Mouse (Mus musculus) megakaryocyte, adult 5-6 weeks (primary cell): Measurements from ENCODE around the gene Knstrn. TPM values are rescaled to one million over a fixed set of nuclear protein-coding genes. Genes with fewer than 3 reads are reported as not detected.
A peak's percentile ranks its signal among the peaks of the same experiment; 100 is the strongest.

Experiments
- ATAC-seq: 2 replicates; pipeline ENCODE4 v1.8.0; 2016; ENCODE audit warnings: mild to moderate bottlenecking, inconsistent platforms; ENCODE audit not compliant: poor library complexity, severe bottlenecking
- total RNA-seq, 2 experiments: library from RNA; stranded (forward) in 1 of 2; stranded (reverse) in 1 of 2; fragments of 153-499, 151-499 nt in 1 of 2; fragments of 221-1000, 200-1000 nt in 1 of 2; gene quantifications; 2 replicates each; pipeline versions ENCODE4 v1.2.3 to v1.2.4; 2015 to 2017

Knstrn gene
- total RNA-seq (2015) (58.8 and 59.7 TPM in 2 replicates), total RNA-seq (2017) (182 and 217 TPM in 2 replicates)

DNA sequence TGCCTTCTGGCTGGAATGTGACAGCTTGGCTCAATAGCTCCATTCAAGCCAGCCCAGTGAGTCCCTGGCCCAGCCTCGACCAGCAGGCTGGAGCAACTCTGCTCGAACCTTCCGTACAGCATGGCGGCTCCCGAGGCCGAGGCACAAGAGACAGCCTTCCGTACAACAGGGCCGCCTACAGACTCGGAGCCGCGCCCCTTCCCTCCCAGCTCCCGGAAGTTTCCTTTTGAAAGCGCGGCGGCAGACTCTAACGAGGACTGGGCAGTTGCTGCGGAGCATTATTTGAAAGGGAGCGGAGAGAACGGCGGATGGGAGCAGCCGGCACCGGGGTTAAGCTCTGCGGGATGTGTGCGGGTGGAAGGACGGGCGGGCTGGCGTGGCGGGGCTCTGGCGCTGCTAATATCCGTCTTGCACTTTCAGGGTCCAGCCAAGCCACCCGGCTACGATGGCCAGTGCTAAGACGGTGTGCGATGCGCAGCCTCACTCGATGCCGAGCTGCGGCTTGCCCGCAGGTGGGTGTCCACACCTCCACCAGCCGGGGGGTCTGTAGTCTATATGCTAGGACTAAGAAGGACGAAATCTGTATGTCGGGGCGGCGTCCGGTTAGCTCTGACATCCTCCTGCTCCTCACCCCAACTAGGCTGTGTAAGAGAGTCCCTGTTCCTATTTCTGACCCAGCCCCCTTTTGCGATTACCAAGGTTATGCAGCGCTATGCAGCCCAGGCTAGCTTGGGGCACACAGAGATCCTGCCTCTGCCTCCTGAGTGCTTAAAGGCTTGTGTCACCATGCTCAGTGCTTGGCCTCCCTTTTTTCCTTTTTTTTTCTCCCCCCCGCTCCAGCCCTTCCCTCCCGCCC, at the start of gene Knstrn:
TSS of gene Knstrn (plus strand) at position 23 of the 856 bp plus-strand sequence.
- ATAC-seq: peak; percentile 99

DNA sequence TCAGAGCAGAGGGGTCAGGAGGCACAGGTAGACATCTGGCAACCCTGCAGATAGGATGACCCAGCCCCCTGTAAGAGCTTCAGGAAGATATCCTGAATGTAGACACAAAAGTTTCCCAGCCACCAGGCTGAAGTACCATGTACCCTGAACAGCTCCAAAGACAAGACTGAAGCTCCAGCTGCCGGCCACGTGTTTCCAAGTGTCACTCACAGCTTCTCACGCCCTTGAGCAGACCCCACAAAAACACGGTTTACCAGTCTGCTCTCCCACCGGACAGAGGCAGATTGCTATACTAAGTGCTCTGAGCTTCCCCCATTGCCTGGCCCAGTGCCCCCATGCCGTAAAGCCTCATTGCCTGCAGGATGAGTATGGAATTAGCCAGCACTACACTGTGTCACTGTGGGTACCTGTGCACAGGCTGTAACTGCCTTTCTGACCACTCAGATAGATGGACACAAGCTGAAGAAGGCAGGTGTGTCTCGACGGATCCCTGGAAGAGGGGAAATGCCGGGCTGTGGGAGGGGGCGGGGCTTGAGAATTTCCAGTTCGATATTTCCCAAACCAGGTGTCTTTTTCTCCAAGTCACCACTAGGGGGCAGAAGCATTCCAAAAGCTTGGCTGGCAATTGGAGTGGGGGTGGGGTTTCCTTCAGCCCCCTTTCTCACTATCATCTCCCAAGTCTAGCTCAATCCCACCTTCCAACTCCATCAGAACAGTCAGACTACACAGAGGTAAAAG, 49.5 kb upstream of the Knstrn start:
- no peak for ATAC-seq

DNA sequence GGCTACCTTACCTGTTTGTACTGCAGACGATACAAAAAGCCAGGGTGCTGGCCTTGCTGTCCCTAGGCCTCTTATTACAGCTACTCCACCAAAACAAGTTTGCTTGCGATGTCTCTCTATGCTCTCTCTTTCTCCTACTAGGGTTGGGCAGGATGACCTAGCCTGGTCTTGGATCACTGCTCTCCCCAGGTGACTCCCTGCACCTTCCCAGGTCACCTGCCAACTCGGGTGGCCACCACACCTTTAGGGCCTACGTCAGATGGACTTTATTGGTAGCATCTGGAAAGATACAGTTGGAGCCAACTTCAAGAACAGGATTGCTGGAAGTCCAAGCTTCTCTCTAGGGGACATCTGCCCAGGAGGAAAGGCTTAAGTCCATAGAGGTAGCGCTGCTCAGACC, 48.9 kb upstream of the Knstrn start:
- no peak for ATAC-seq

DNA sequence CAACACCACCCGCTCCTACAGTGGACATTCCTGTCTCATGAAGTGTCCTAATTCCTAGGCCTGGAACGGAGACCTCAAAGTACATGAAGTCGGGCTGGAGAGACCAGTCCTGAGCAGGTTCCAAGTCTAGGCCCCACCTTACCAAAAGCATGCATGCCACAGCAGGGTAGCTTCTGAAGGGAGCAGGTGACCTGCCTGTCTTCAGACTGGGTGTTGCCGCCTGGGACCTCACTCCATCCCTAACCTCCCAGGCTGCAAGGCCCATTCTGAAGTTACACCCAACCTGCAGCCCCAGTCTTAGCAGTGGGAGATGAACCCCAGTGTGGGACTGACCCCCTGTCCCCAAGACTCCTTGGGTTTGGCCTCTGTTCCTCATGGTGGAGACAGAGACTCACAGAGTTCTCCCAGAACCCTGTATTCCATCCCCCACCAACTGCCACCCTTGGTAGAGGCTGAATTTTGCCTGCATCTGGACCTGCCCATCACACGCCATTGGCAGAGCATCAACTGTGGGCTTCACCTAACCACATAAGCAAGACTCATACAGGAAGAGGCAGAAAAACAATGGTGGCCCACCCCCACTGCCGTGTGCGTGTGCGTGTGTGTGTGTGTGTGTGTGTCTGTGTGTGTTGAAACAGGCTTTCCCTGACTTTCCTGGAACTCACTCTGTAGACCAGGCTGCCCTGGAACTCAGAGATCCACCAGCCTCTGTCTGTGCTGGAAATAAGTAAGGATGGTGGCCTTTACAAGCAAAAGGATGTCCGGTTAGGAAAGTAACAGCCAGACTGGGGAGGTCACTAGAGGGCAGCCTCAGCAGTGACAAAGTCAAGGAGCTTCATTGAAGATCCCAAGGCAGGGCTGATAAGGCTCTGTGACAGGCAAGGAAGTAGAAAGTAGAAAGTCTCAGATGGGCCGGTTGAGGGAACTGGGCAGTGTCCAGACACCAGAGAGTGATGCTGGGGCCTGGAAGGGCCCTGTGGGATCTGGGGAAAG, 47.5 kb upstream of the Knstrn start:
- no peak for ATAC-seq

DNA sequence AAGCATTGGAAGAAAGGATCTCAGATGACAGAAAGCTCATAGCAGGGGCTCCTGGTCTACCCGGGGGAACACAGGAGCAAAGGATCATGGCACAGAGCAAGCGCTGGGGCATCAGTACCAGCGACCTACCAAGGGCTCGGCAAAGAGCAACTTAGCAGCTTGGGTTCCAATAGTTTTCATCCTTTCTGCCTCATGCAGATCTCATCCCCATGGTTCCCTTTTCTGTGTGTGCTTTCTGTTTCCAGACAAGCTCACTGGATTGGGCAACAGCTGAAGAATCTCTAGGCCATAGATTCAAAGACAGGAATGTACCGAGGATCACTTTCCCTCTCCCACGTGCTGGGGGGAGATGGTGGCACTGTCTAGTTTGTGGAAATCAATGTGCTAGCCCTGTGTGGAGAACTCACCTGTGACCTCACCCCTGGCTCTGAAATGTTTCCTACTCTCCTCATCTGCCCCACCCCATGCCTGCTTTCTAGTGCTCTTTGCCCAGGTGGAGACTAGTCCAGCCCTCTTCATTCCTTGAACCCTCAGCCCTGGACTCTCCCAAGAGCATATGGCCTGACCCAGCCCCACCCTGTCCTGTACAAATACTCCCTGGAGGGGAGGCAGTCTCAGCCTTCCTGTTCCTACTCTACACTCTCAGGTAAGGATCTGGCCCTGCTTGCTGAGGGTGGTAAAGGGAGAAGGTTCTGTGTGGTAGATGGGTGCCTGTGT, 41.5 kb upstream of the Knstrn start, which contains the start of gene Phgr1:
TSS of gene Phgr1 (plus strand) at position 612 of the 717 bp plus-strand sequence.
- 0 out of 2 replicates have a peak, but pooled peaks have one; percentile 30 for ATAC-seq

DNA sequence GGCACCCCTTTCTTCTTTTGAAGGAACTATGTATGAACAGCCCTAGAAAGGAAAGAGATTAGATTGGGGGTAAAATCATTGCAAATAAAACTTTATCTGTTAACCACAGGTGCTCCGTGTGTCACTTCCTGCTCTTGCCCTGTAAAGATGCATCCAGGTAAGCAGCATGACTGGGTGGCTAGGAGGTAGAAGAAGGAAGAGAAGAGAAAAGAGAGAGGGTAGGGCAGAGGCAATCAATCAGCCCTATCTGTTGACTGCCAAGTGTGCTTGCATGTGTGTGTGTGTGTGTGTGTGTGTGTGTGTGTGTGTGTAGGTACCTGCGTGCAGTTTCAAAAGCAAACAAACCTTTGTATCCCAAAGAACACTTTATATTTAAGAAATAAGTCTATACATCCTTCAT, 39.3 kb upstream of the Knstrn start:
- ATAC-seq: no peak

DNA sequence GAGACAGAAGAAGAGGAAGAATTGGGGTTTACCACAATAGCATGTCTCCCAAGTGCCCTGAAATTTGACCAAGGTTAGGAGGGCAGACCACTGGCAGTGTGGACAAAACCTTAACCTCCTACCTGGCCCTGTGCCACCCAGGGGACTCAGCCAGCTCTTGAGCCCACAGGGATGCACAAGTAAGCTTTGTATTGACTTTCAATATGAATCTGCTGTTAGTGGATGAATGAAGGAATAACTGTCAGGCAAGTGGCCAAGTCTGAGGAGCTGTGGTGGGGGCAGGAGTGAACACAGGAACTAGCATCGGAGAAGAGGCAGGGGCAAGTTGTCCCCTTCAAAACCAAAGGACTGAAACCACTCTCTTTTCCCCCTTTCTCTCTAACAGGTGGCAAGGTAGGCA, 38.4 kb upstream of the Knstrn start:
- no peak for ATAC-seq

DNA sequence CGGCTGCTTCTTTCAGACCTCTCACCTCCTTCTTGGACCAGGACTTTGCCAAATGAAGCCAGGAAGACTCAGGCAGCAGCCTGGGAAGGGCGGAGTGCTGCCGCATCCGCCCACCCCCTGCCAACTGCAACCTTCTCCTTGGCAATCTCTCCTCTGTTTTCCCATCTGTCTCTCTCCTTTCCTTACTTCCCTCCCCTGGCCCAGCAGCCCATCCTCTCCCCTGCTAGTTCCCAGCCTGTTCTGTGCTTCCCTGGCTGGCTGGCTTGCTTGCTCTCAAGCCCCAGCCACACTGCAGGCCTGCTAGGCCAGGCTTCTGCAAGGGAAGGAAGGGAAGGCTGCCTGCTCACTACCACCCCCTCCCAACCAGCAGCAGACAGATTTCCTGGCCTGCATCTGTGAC, 38.0 kb upstream of the Knstrn start:
- no peak for ATAC-seq

DNA sequence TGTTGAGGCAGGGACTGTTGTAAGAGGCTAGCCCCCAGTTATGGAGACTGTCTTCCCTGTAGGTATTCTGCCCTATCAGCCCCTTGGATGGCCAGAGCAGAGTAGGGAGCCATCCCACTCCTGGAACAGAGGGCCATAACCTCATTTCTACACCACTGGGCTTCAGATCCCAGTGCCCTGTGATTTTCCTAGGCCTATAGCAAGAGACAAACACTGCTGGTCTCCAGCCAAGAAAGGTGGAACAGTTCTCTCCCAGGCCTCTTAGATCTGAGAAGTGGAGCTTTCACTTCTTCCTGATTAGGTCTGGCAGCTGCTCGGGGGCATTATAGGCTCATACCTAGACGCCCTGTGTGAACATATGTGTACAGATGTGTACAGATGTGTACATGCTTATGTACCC, 37.5 kb upstream of the Knstrn start:
- ATAC-seq: no peak

DNA sequence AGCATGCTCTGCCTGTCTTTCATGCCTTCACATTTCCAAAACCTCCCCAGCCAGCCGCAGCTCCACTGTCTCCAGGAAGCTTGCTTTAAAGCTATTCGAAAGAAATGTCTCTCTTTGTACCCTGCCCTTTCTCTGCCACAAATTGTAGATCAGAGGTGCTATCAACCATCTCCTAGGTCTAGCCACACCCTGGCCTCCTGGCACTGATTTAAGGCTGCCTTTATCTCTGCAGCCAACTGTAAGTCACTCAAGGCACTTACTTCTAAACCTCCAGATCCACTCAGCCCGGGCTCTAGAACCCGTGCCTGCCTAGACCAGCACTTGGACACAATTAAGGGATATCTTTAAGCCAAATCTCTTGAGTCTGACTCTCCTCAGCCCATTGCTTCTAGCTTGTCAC, 35.4 kb upstream of the Knstrn start:
- ATAC-seq: no peak

DNA sequence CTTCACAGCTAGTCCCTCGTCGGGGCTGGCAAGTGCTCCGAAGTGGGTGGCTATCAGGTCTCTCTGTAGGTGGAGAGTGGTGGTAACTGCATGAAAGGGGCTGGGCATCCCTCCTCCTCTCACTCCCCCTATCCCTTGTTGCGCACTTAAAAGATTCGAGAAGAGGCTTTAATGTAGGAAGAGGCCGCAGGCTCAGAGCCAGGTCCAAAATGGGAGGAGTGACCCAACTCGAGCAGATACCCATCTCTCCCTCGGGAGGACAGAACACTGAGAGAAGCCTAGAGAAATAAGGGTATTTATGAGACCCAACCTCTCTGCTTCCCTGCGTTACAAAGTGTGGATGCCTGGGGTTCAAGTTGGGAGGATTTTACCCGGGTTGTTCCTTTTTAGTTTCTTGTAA, 34.7 kb upstream of the Knstrn start:
- no peak for ATAC-seq

DNA sequence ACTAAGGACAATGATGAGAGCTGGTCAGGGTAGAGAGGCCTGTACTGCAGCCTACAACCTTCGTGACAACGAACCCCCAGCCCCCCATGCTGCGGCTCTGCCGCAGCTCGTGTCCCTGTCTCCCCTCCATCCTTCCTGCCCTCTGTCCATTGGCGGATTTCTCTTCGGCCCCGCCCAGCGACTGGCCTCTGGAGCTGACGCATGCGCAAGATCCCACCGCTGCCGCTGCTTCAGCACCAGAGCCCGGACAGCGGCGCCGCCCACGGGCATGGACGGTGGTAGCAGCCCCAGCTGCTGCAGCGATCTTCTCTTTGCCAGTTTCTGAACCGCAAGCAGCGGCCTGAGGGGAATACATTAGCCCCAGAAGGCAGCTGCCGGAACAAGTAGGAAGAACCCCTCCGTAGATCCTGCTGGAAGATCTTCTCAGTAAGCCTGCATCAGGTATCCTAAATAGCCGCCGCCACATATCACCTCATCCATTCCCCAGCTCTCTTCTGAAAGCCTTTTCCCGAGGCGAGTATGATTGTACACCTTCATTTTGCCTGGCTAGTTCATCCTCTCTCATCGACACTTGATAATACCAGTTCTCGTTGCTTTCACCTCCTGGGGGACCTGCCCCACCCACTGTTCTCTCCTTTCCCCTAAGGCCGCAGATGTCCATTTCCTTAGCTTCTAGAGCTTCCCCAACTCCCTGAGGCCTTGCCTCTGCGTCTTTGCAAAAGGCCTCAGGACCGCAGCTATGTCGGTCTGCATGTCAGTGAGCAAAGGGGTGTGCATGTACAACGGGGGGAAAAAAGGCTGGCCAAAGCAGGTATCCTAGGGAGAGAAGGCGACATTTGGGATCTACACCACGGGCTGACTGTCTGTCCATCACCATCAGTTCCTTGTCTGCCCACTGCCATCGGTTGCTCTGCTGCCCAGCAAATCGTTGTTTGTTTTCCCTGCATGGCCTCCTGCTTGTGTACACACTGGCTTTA, 34.0 kb upstream of the Knstrn start, which contains the start of gene Disp2:
TSS of gene Disp2 (plus strand) at position 216 of the 977 bp plus-strand sequence.
- ATAC-seq: peak; percentile 96

DNA sequence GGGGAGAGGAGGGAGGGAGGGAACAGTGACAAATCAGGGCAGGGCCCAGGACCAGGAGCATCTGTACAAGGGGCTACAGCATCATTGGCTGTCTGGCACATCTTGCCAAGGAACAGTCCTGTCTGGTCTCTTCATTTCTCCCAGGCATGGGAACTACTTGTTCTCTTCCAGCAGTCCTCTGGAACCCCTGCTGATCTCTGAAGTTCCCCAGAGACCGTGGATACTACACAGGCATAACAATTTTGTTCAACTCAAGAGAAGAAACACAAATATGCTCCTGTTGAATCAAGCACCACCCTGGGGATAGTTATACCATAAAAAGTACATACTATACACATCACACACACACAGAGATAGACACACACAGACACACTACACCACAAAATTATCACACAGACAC, 32.7 kb upstream of the Knstrn start:
- no peak for ATAC-seq

DNA sequence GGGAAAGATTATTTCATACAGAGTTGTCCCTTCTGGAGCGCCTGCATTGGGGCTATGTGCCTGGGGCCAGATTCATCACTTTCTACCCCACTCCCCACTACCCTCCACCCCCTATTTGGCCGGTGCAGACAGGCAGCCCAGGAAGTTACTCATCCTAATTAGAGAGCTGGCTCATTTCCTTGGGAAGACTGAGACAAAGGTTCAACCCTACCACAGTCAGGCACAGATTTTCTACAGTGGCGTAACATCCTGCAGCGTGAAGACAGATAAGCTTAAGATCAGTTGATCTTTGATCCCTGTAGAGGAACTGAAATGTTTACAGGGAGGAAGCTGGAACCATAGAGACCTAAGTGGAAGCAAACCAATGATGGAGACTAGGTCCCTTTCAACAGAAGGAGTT, 31.5 kb upstream of the Knstrn start:
- ATAC-seq: no peak

DNA sequence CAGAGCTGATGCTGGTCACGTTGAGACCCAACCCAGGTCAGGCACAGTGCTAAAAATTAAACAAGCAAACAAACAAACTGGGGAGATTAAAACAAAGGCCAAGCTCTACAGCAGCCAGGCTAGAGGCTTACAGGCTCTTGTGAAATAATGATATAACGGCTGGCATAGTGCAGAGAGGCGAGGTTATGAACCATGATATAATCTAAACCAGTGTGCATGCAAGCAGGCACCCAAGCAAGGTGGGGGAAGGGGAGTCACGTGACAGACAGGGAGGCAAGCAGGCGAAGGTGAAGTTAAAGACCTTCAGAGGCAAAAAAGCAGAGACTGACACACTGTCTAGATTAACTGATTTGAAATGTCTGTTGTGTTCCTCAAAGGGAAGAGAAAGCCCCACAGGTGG, 30.7 kb upstream of the Knstrn start:
- no peak for ATAC-seq

DNA sequence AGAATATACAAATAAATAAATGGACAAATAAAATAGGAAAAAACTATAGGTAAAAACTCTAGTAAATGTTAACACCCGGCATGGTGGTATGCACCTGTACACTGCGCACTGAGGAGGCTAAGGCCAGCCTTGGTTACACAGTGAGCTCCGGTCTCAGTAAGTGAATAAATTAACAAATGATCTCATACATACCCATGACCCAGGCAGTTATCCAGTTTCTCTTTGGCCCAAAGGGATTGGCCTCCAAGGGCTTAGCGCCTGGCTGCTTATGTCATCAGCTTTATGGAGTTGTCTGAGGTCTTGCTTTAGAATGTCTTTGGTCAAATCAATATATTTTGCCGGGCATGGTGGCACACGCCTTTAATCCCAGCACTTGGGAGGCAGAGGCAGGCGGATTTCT, 30.1 kb upstream of the Knstrn start:
- no peak for ATAC-seq

DNA sequence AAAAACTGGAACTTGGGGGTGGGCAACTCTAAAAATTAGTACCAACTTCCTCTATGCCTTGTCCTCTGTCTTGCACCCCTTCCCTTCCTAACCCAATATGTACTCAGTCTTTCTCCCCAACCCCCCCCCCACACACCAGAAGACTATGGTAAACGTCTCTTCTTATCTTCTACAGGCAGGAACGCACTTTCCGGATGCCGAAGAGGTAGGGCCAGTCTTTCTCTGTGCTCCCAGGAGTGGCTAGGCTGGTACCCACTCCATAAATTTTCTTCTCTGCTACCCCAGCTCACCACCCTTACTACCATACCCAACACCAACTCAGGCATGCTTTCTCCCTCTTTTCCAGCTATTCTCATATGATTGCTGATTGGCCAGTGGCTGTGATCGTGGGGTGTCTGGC, 27.3 kb upstream of the Knstrn start:
- ATAC-seq: no peak

DNA sequence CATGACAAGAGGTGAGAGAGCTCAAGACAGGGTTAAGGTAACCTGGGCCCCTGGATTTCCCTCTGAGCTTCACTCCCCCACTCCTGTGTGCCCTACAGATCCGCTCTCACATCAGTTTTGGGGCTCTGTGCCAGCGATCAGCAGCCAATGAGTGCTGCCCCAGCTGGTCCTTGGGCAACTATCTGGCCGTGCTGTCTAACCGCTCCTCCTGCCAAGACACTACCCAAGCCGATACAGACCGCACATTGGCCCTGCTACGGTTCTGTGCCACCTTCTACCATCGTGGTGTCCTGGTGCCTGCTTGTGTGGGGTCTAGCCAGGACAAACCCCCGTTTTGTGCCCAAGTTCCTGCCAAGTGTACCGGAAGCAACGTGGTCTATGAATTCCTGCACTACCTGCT, 24.3 kb upstream of the Knstrn start:
- no peak for ATAC-seq

DNA sequence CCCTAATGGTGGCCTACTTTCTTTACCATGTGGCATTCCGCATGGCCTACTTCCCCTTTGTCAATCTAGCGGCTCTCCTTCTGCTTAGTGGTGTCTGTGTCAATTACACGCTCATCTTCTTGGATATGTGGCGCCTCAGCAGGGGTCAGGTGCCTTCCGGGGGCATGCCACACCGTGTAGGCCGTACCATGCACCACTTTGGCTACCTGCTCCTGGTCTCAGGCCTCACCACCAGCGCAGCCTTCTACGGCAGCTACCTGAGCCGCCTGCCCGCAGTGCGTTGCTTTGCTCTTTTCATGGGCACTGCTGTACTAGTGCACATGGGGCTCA, 23.6 kb upstream of the Knstrn start:
- no peak for ATAC-seq
